Mouse (Mus musculus) forebrain, embryonic 14.5 days (tissue): ENCODE measurements around the gene Ccdc58. TPM values are rescaled to one million over a fixed set of nuclear protein-coding genes. Genes with fewer than 3 reads are reported as not detected.
"Not testable (repeated sequence)": the region's sequence is repeated elsewhere in the genome, so short reads cannot be mapped to it uniquely, and the experiment has no call there.

Source experiments
- ATAC-seq: fragments of 200-750 bp; cut with Nextera tagmentation; 2 replicates; pipeline ENCODE4 v1.8.0; 2017; ENCODE audit warnings: mild to moderate bottlenecking, moderate library complexity
- DNase-seq: peaks from one replicate; pipeline ENCODE4 v3.0.0-alpha.2; 2015; ENCODE audit warnings: low spot score
- H3K27ac ChIP-seq: fragments of 300-500 bp; sonication (generic); 2 replicates; pipeline ENCODE4 v1.5.1; 2014; ENCODE audit warnings: low read depth, mild to moderate bottlenecking, control low read depth, low read length, moderate library complexity
- H3K27me3 ChIP-seq: fragments of 300-500 bp; sonication (generic); replicated peaks from 2 replicates; pipeline ENCODE4 v1.6.1; 2014; ENCODE audit warnings: low read length, control low read depth, mixed read lengths; ENCODE audit not compliant: control insufficient read depth, insufficient read depth
- H3K36me3 ChIP-seq: fragments of 300-500 bp; sonication (generic); 2 replicates; pipeline ENCODE4 v1.6.1; 2014; ENCODE audit warnings: low read length, control low read depth; ENCODE audit not compliant: control insufficient read depth, insufficient read depth
- H3K4me1 ChIP-seq: fragments of 300-500 bp; sonication (generic); 2 replicates; pipeline ENCODE4 v1.6.1; 2014; ENCODE audit warnings: antibody characterized with exemption, low read length, control low read depth; ENCODE audit not compliant: control insufficient read depth, insufficient read depth
- H3K4me2 ChIP-seq: fragments of 300-500 bp; sonication (generic); 2 replicates; pipeline ENCODE4 v1.6.1; 2014; ENCODE audit warnings: mild to moderate bottlenecking, control low read depth, low read length
- H3K4me3 ChIP-seq: fragments of 300-500 bp; sonication (generic); 2 replicates; pipeline ENCODE4 v1.5.1; 2014; ENCODE audit warnings: low read depth, low read length, control low read depth
- H3K9ac ChIP-seq: fragments of 300-500 bp; sonication (generic); 2 replicates; pipeline ENCODE4 v1.6.1; 2014; ENCODE audit warnings: mild to moderate bottlenecking, low read length, control low read depth, moderate library complexity
- H3K9me3 ChIP-seq: fragments of 300-500 bp; sonication (generic); replicated peaks from 2 replicates; pipeline ENCODE4 v1.6.1; 2016; ENCODE audit warnings: low read length, control low read depth, mixed read lengths; ENCODE audit not compliant: control insufficient read depth
- WGBS: fragments of 180-500 bp; shearing (Covaris S2); extraction: QIAGEN DNeasy Blood & Tissue Kit; methylation state at CpG from one replicate; pipeline ENCODE4 v1.1.7; 2014; 5-methylcytosine and 5-hydroxymethylcytosine counted together
- polyA plus RNA-seq: library from polyadenylated mRNA; unstranded; fragments of >200 nt; fragmentation: Nextera tagmentation; extraction: Ambion mirVana; gene quantifications from 2 replicates; pipeline ENCODE4 v1.2.1, GENCODE M21; 2014

The Ccdc58 gene
- polyA plus RNA-seq, 1 experiment from 2014 or later, result 39.0 TPM

GRCm38 (mm10) chr16:36090785-36091509 lies 19.5 kb downstream of the Ccdc58 start:
- ATAC-seq, result no peak
- H3K4me3 ChIP-seq, result no peak overlapping the region
- H3K9me3 ChIP-seq, result no peaks in the 10 kb centered on the region
- H3K27ac ChIP-seq, result no peak overlapping the region
- 87% methylated on average over 11 of the region's 11 CpGs for WGBS
- no peak for DNase-seq
- H3K4me2 ChIP-seq, result no peak overlapping the region
- no peaks in the 10 kb centered on the region for H3K4me1 ChIP-seq
- H3K27me3 ChIP-seq, result no peaks in the 10 kb centered on the region
- peaks cover 34% of the 10 kb centered on the region for H3K36me3 ChIP-seq
- no peak overlapping the region for H3K9ac ChIP-seq

- WGBS, result 86% methylated on average over 3 of the region's 3 CpGs
- Histone ChIP-seq H3K4me3 (no peak overlapping the region), H3K27me3 (no peaks in the 10 kb centered on the region), H3K4me2 (no peak overlapping the region), H3K9me3 (no peaks in the 10 kb centered on the region), H3K36me3 (peaks cover 14% of the 10 kb centered on the region), H3K27ac (no peak overlapping the region), H3K9ac (no peak overlapping the region), H3K4me1 (no peaks in the 10 kb centered on the region)
- ATAC-seq, result no peak
- no peak for DNase-seq
These were observed 22.6 kb downstream of the Ccdc58 start for GRCm38 (mm10) chr16:36094079-36094478.

- H3K9me3 ChIP-seq, H3K36me3 ChIP-seq, DNase-seq, H3K27me3 ChIP-seq, H3K27ac ChIP-seq, H3K4me2 ChIP-seq, H3K9ac ChIP-seq, H3K4me3 ChIP-seq, H3K4me1 ChIP-seq, ATAC-seq: not testable (repeated sequence)
- WGBS, result 92% methylated on average over 12 of the region's 12 CpGs
These were observed 26.5 kb downstream of the Ccdc58 start for GRCm38 (mm10) chr16:36097813-36098499.

- no peak for ATAC-seq
These were observed 30.0 kb downstream of the Ccdc58 start for GRCm38 (mm10) chr16:36101526-36101925.

GRCm38 (mm10) chr16:36102211-36102610 lies 30.7 kb downstream of the Ccdc58 start:
- Histone ChIP-seq H3K4me2 (no peak overlapping the region), H3K9me3 (no peaks in the 10 kb centered on the region; the same call in 1 of the 2 replicates), H3K4me3 (no peak overlapping the region), H3K9ac (no peak overlapping the region), H3K27me3 (no peaks in the 10 kb centered on the region), H3K4me1 (no peaks in the 10 kb centered on the region), H3K27ac (no peak overlapping the region), H3K36me3 (no peaks in the 10 kb centered on the region)
- WGBS, result 79% methylated on average over 1 of the region's 1 CpGs
- ATAC-seq, result no peak
- no peak for DNase-seq

More at GRCm38 (mm10) chr16:36101526-36101925, 30.0 kb downstream of the Ccdc58 start:
- no peaks in the 10 kb centered on the region for H3K36me3 ChIP-seq
- H3K4me3 ChIP-seq, result no peak overlapping the region
- no peak overlapping the region for H3K9ac ChIP-seq
- 81% methylated on average over 1 of the region's 1 CpGs for WGBS
- H3K4me2 ChIP-seq, result no peak overlapping the region
- H3K4me1 ChIP-seq, result no peaks in the 10 kb centered on the region
- no peaks in the 10 kb centered on the region for H3K27me3 ChIP-seq
- no peaks in the 10 kb centered on the region; the same call in 1 of the 2 replicates for H3K9me3 ChIP-seq
- DNase-seq, result no peak
- no peak overlapping the region for H3K27ac ChIP-seq

GRCm38 (mm10) chr16:36111486-36111885 lies 40.0 kb downstream of the Ccdc58 start:
- H3K9ac ChIP-seq, H3K36me3 ChIP-seq, H3K4me1 ChIP-seq, H3K4me2 ChIP-seq, ATAC-seq, H3K9me3 ChIP-seq, DNase-seq, H3K27me3 ChIP-seq, H3K4me3 ChIP-seq, H3K27ac ChIP-seq: not testable (repeated sequence)

GRCm38 (mm10) chr16:36115751-36116150 lies 44.3 kb downstream of the Ccdc58 start:
- H3K4me2 ChIP-seq, ATAC-seq, H3K9ac ChIP-seq, H3K27ac ChIP-seq, H3K4me1 ChIP-seq, H3K9me3 ChIP-seq, DNase-seq, H3K36me3 ChIP-seq, H3K27me3 ChIP-seq, H3K4me3 ChIP-seq: not testable (repeated sequence)
- 92% methylated on average over 6 of the region's 6 CpGs for WGBS

GRCm38 (mm10) chr16:36128092-36128491 lies 56.6 kb downstream of the Ccdc58 start:
- no peaks in the 10 kb centered on the region for H3K4me1 ChIP-seq
- H3K36me3 ChIP-seq, result no peaks in the 10 kb centered on the region
- WGBS, result 90% methylated on average over 7 of the region's 7 CpGs
- no peaks in the 10 kb centered on the region for H3K27me3 ChIP-seq
- H3K27ac ChIP-seq, result no peak overlapping the region
- DNase-seq (no peak), ATAC-seq (no peak)
- no peak overlapping the region for H3K4me3 ChIP-seq
- no peak overlapping the region for H3K4me2 ChIP-seq
- H3K9me3 ChIP-seq, result no peaks in the 10 kb centered on the region
- no peak overlapping the region for H3K9ac ChIP-seq

GRCm38 (mm10) chr16:36131141-36131540 lies 59.7 kb downstream of the Ccdc58 start, which contains the start of gene Csta1:
Gene Csta1 (minus strand): TSS chr16:36131241.
- DNase-seq, result no peak
- Histone ChIP-seq H3K4me2 (no peak within 1 kb of the TSS), H3K9ac (no peak within 1 kb of the TSS), H3K4me1 (no peaks in the 10 kb centered on the region), H3K4me3 (no peak within 1 kb of the TSS), H3K9me3 (no peaks in the 10 kb centered on the region), H3K27ac (no peak within 1 kb of the TSS), H3K36me3 (no peaks in the 10 kb centered on the region), H3K27me3 (no peaks in the 10 kb centered on the region)
- 84% methylated on average over 1 of the region's 1 CpGs for WGBS
- ATAC-seq, result no peak
